Mouse (Mus musculus) limb, embryonic 14.5 days (tissue): ENCODE data around the gene AA986860. TPM values are rescaled to one million over a fixed set of nuclear protein-coding genes. Genes with fewer than 3 reads are reported as not detected.

Experiments
- ATAC-seq: fragments of 200-750 bp; cut with Nextera tagmentation; 2 replicates; pipeline ENCODE4 v1.8.0; 2017; ENCODE audit warnings: low read depth, moderate number of reproducible peaks, moderate TSS enrichment; ENCODE audit not compliant: low FRiP score
- DNase-seq: peaks from one replicate; pipeline ENCODE4 v3.0.0-alpha.2; 2015; ENCODE audit warnings: low spot score
- H3K27ac ChIP-seq: fragments of 300-500 bp; sonication (generic); replicated peaks from 2 replicates; pipeline ENCODE4 v1.5.1; 2014; ENCODE audit warnings: low read depth, mild to moderate bottlenecking, low read length, moderate library complexity, mixed read lengths
- H3K27me3 ChIP-seq: fragments of 300-500 bp; sonication (generic); 2 replicates; pipeline ENCODE4 v1.6.1; 2014; ENCODE audit warnings: low read length, mixed read lengths; ENCODE audit not compliant: control insufficient read depth, insufficient read depth
- H3K36me3 ChIP-seq: fragments of 300-500 bp; sonication (generic); 2 replicates; pipeline ENCODE4 v1.6.1; 2014; ENCODE audit warnings: mild to moderate bottlenecking, low read length, moderate library complexity, mixed read lengths; ENCODE audit not compliant: control insufficient read depth, insufficient read depth
- H3K4me1 ChIP-seq: fragments of 300-500 bp; sonication (generic); 2 replicates; pipeline ENCODE4 v1.6.1; 2014; ENCODE audit warnings: antibody characterized with exemption, low read length, mixed read lengths; ENCODE audit not compliant: control insufficient read depth, insufficient read depth
- H3K4me2 ChIP-seq: fragments of 300-500 bp; sonication (generic); replicated peaks from 2 replicates; pipeline ENCODE4 v1.6.1; 2014; ENCODE audit warnings: low read depth, mild to moderate bottlenecking, low read length, moderate library complexity; ENCODE audit not compliant: severe bottlenecking
- H3K4me3 ChIP-seq: fragments of 300-500 bp; sonication (generic); replicated peaks from 2 replicates; pipeline ENCODE4 v1.5.1; 2014; ENCODE audit warnings: low read length
- H3K9ac ChIP-seq: fragments of 300-500 bp; sonication (generic); 2 replicates; pipeline ENCODE4 v1.6.1; 2014; ENCODE audit warnings: mild to moderate bottlenecking, low read depth, low read length, moderate library complexity; ENCODE audit not compliant: severe bottlenecking
- H3K9me3 ChIP-seq: fragments of 300-500 bp; sonication (generic); 2 replicates; pipeline ENCODE4 v1.6.1; 2016; ENCODE audit warnings: low read length; ENCODE audit not compliant: control insufficient read depth
- POLR2A ChIP-seq: fragments of 200-500 bp; IDR thresholded peaks from 2 replicates; pipeline ENCODE4 v1.8.0; 2012; ENCODE audit warnings: inconsistent platforms, mild to moderate bottlenecking, moderate library complexity, borderline replicate concordance; ENCODE audit not compliant: insufficient read depth, insufficient read length; ENCODE audit errors: extremely low read depth
- WGBS: fragments of 180-500 bp; shearing (Covaris S2); extraction: QIAGEN DNeasy Blood & Tissue Kit; methylation state at CpG from one replicate; pipeline ENCODE4 v1.1.7; 2014; 5-methylcytosine and 5-hydroxymethylcytosine counted together
- polyA plus RNA-seq, 2 experiments: library from polyadenylated mRNA; depleted of rRNA in 1 of 2; stranded (reverse) in 1 of 2; unstranded in 1 of 2; fragments of >200 nt; fragmentation: Nextera tagmentation in 1 of 2; extraction: Ambion mirVana in 1 of 2; gene quantifications; 2 replicates each; pipeline versions ENCODE4 v1.2.1 to v1.2.3; 2012 to 2014

AA986860 gene
- polyA plus RNA-seq, 2 experiments = 2.8 to 10.6 TPM

GRCm38 (mm10) chr1:130734852-130735251 is 3.1 kb downstream of the AA986860 start:
- Histone ChIP-seq H3K27me3 (no peaks in the 10 kb centered on the region), H3K4me1 (no peaks in the 10 kb centered on the region; the same call in 1 of the 2 replicates), H3K36me3 (no peaks in the 10 kb centered on the region), H3K4me3 (no peak overlapping the region), H3K4me2 (no peak overlapping the region), H3K9me3 (no peaks in the 10 kb centered on the region), H3K27ac (no peak overlapping the region), H3K9ac (no peak overlapping the region)
- ATAC-seq = no peak
- DNase-seq = no peak
- TF ChIP-seq POLR2A = no peak
- WGBS = 69% methylated on average over 8 of the region's 8 CpGs

GRCm38 (mm10) chr1:130737411-130737881 is 5.7 kb downstream of the AA986860 start:
- Histone ChIP-seq H3K4me3 (no peak overlapping the region), H3K27me3 (no peaks in the 10 kb centered on the region), H3K4me1 (no peaks in the 10 kb centered on the region), H3K27ac (no peak overlapping the region), H3K36me3 (no peaks in the 10 kb centered on the region), H3K9ac (no peak overlapping the region), H3K4me2 (no peak overlapping the region), H3K9me3 (no peaks in the 10 kb centered on the region)
- no peak for ATAC-seq
- 32% methylated on average over 11 of the region's 11 CpGs for WGBS
- no peak for TF ChIP-seq POLR2A
- DNase-seq = no peak

GRCm38 (mm10) chr1:130737916-130738315 is 6.1 kb downstream of the AA986860 start:
- DNase-seq (no peak), ATAC-seq (no peak)
- Histone ChIP-seq H3K9ac (no peak overlapping the region), H3K36me3 (no peaks in the 10 kb centered on the region), H3K4me2 (no peak overlapping the region), H3K4me3 (no peak overlapping the region), H3K4me1 (no peaks in the 10 kb centered on the region), H3K9me3 (no peaks in the 10 kb centered on the region), H3K27ac (no peak overlapping the region), H3K27me3 (no peaks in the 10 kb centered on the region)
- TF ChIP-seq POLR2A = no peak
- WGBS = 89% methylated on average over 7 of the region's 7 CpGs

GRCm38 (mm10) chr1:130738551-130739106 is 6.9 kb downstream of the AA986860 start:
- no peaks in the 10 kb centered on the region for H3K36me3 ChIP-seq
- no peak for ATAC-seq
- WGBS = 67% methylated on average over 3 of the region's 3 CpGs
- H3K9me3 ChIP-seq = no peaks in the 10 kb centered on the region
- no peak for TF ChIP-seq POLR2A
- no peak overlapping the region for H3K4me3 ChIP-seq
- no peak overlapping the region for H3K27ac ChIP-seq
- no peak overlapping the region for H3K4me2 ChIP-seq
- H3K9ac ChIP-seq = no peak overlapping the region
- H3K27me3 ChIP-seq = no peaks in the 10 kb centered on the region
- no peaks in the 10 kb centered on the region for H3K4me1 ChIP-seq
- no peak for DNase-seq

- ATAC-seq = no peak
- no peak overlapping the region for H3K4me2 ChIP-seq
These were observed 7.9 kb downstream of the AA986860 start for GRCm38 (mm10) chr1:130739636-130740035.

GRCm38 (mm10) chr1:130740227-130740648 is 8.5 kb downstream of the AA986860 start:
- DNase-seq (no peak), ATAC-seq (no peak)
- Histone ChIP-seq H3K9ac (no peak overlapping the region), H3K4me2 (no peak overlapping the region), H3K9me3 (no peaks in the 10 kb centered on the region), H3K4me1 (no peaks in the 10 kb centered on the region), H3K4me3 (no peak overlapping the region), H3K27me3 (no peaks in the 10 kb centered on the region), H3K27ac (no peak overlapping the region), H3K36me3 (no peaks in the 10 kb centered on the region)
- 54% methylated on average over 4 of the region's 4 CpGs for WGBS
- no peak for TF ChIP-seq POLR2A

More at GRCm38 (mm10) chr1:130739636-130740035, 7.9 kb downstream of the AA986860 start:
- 84% methylated on average over 3 of the region's 3 CpGs for WGBS
- no peak for TF ChIP-seq POLR2A
- Histone ChIP-seq H3K4me1 (no peaks in the 10 kb centered on the region), H3K36me3 (no peaks in the 10 kb centered on the region), H3K27me3 (no peaks in the 10 kb centered on the region), H3K9me3 (no peaks in the 10 kb centered on the region), H3K27ac (no peak overlapping the region), H3K4me3 (no peak overlapping the region), H3K9ac (no peak overlapping the region)
- no peak for DNase-seq
